Comparison of ENCODE assay signal across 8 mouse cellular contexts in genomic region chrX:142227398-142228054, GRCm38 (mm10). TPM values are rescaled to one million over a fixed set of nuclear protein-coding genes. Genes with fewer than 3 reads are reported as not detected.
DNase-seq lines count a peak whose midpoint lies in the region; ATAC-seq and TF ChIP-seq lines count a peak whose summit lies in the region.

No protein-coding gene starts in this region.

- DNase-seq in CD4-positive, CD25-positive, alpha-beta regulatory T cell, adult 2 months (ENCODE audit: low read depth, low spot score): peak; percentile 73
- DNase-seq in NIH3T3 (ENCODE audit: low read depth): peak; percentile 79
- peak; percentile 59 for DNase-seq in embryo, embryonic 10 days (ENCODE audit: low spot score)
- DNase-seq in kidney, postnatal 0 days (ENCODE audit: low spot score): peak; percentile 77
- peak; percentile 70 for DNase-seq in lung, postnatal 36 days
- peak; percentile 77 for DNase-seq in splenic B cell, adult 2 months (ENCODE audit: low read depth, low spot score)
- no peak for DNase-seq in urinary bladder, adult 2 months (ENCODE audit: low spot score)

- no peaks in the 10 kb centered on the region for H3K27me3 ChIP-seq in heart, embryonic 12.5 days (replicated peaks)
- no peaks in the 10 kb centered on the region for H3K27me3 ChIP-seq in kidney, postnatal 0 days (ENCODE audit: insufficient read depth, low read length)
- H3K27me3 ChIP-seq in splenic B cell, adult 2 months (ENCODE audit: control insufficient read depth, insufficient read depth, low read length, poor library complexity, severe bottlenecking): no peaks in the 10 kb centered on the region

- peak; percentile 29; the same call in 1 of the 2 replicates for ATAC-seq in heart, embryonic 12.5 days (ENCODE audit: insufficient number of reproducible peaks, low FRiP score)
- peak; percentile 67; the same call in 1 of the 2 replicates for ATAC-seq in kidney, postnatal 0 days (replicated peaks; ENCODE audit: low FRiP score, low read depth)

- H3K4me2 ChIP-seq in heart, embryonic 12.5 days: peak overlapping the region; percentile 64
- H3K4me2 ChIP-seq in kidney, postnatal 0 days (ENCODE audit: low read length): peak overlapping the region; percentile 49

- H3K27ac ChIP-seq in heart, embryonic 12.5 days (ENCODE audit: poor library complexity, severe bottlenecking): peak overlapping the region; percentile 82
- H3K27ac ChIP-seq in kidney, postnatal 0 days: peak overlapping the region; percentile 92

- peak overlapping the region; percentile 57 for H3K4me3 ChIP-seq in heart, embryonic 12.5 days
- H3K4me3 ChIP-seq in kidney, postnatal 0 days (replicated peaks; ENCODE audit: low read depth, low read length): peak overlapping the region; percentile 51

- no peaks in the 10 kb centered on the region for H3K36me3 ChIP-seq in heart, embryonic 12.5 days
- no peaks in the 10 kb centered on the region for H3K36me3 ChIP-seq in kidney, postnatal 0 days (ENCODE audit: insufficient read depth, low read length)
- no peaks in the 10 kb centered on the region for H3K36me3 ChIP-seq in splenic B cell, adult 2 months (ENCODE audit: control insufficient read depth, insufficient read depth, low read length, poor library complexity, severe bottlenecking)

- H3K9me3 ChIP-seq in heart, embryonic 12.5 days (replicated peaks): no peaks in the 10 kb centered on the region
- H3K9me3 ChIP-seq in kidney, postnatal 0 days (replicated peaks; ENCODE audit: low read length): no peaks in the 10 kb centered on the region

- TF ChIP-seq CTCF in kidney, postnatal 0 days (IDR thresholded peaks at IDR 0.05; ENCODE audit: low read depth): no peak

- WGBS in heart, embryonic 12.5 days: 22% methylated on average over 15 of the region's 15 CpGs
- WGBS in kidney, postnatal 0 days: 35% methylated on average over 15 of the region's 15 CpGs

- no peaks in the 10 kb centered on the region for H3K4me1 ChIP-seq in heart, embryonic 12.5 days (replicated peaks)
- no peaks in the 10 kb centered on the region for H3K4me1 ChIP-seq in kidney, postnatal 0 days (replicated peaks; ENCODE audit: insufficient read depth, low read length)

- H3K9ac ChIP-seq in heart, embryonic 12.5 days: no peak overlapping the region
- H3K9ac ChIP-seq in kidney, postnatal 0 days (ENCODE audit: low read depth, low read length): 0 out of 2 replicates have a peak overlapping the region, but pooled peaks have one; percentile 69

RNA-seq across cellular contexts. Expression of gene Nxt2, which starts 1.0 kb away (rescaled TPM):
- 10.8 TPM in 2 replicates for polyA plus RNA-seq in heart, embryonic 12.5 days (2016; fragmentation: Nextera tagmentation; extraction: Ambion mirVana)
- polyA plus RNA-seq in kidney, postnatal 0 days (2015; fragmentation: Nextera tagmentation; extraction: Ambion mirVana): 29.9 and 32.6 TPM in 2 replicates
- polyA plus RNA-seq in urinary bladder, adult 2 months (2012; rRNA removed): 14.9 and 16.6 TPM in 2 replicates

RNA-seq across cellular contexts. Expression of gene Gucy2f, which starts 30.8 kb away (rescaled TPM):
- polyA plus RNA-seq in heart, embryonic 12.5 days (2016; fragmentation: Nextera tagmentation; extraction: Ambion mirVana): not detected in 2 replicates
- not detected in 2 replicates for polyA plus RNA-seq in kidney, postnatal 0 days (2015; fragmentation: Nextera tagmentation; extraction: Ambion mirVana)
- polyA plus RNA-seq in urinary bladder, adult 2 months (2012; rRNA removed): 0.01 TPM in 1 of 2 replicates, not detected in the other
